8 mouse cellular contexts compared by ENCODE assay signal in the genomic region with DNA sequence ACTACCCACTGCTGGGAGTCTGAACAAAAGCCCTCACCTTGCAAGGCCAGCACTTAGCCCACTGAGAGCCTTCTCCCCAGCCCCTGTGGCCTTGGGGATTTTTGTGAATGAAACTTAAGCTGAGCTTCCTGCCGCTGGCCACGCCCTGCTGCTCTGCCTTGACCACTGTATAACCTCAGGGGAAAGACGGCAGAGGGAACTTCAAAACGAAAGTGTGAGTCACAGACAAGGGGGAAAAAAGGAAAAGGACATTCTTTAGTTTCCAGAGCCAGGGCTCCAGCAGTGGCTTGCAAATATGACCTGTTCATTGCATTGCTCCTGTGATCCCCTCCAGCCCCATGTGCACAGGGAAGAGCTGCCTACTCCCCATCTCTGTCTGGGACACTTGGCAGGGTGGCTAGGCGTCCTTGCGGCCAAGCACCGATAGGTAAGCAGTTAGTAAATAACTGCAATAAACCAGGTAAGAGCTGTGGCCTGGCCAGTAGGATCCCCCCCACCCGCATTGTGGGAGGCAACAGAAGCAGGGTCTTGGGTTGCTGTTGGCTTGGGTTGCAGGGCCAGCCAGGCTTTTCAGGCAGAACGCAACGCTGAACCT.
DNase-seq lines count a peak whose midpoint lies in the region; ATAC-seq and TF ChIP-seq lines count a peak whose summit lies in the region.

No protein-coding gene starts in this region.

- peak; percentile 24; the same call in 1 of the 2 replicates for TF ChIP-seq EP300 in heart, postnatal 0 days (IDR thresholded peaks at IDR 0.05; ENCODE audit: low read depth)

- peak; percentile 71 for DNase-seq in urinary bladder, postnatal 14 days (ENCODE audit: low spot score)
- no peak for DNase-seq in urinary bladder, postnatal 10 days (ENCODE audit: low spot score)
- DNase-seq in embryonic facial prominence, embryonic 10.5 days (ENCODE audit: low spot score): peak; percentile 54
- peak; percentile 84 for DNase-seq in heart, postnatal 0 days (ENCODE audit: low spot score)
- DNase-seq in kidney, postnatal 10 days: peak; percentile 78
- peak; percentile 76 to 77 for DNase-seq in lung, postnatal 4 days
- peak; percentile 15 for DNase-seq in telencephalon, adult 2 months (ENCODE audit: low read depth, low spot score)
- DNase-seq in cerebellum, postnatal 4 days (ENCODE audit: low spot score in 2 of 2): no peak

- H3K4me3 ChIP-seq in embryonic facial prominence, embryonic 10.5 days: peak overlapping the region; percentile 8; the same call in 1 of the 2 replicates
- no peak overlapping the region for H3K4me3 ChIP-seq in heart, postnatal 0 days (ENCODE audit: low read depth, low read length)

- no peak for TF ChIP-seq CTCF in heart, postnatal 0 days (IDR thresholded peaks at IDR 0.05; ENCODE audit: low read depth)

- H3K36me3 ChIP-seq in embryonic facial prominence, embryonic 10.5 days (replicated peaks): no peaks in the 10 kb centered on the region
- H3K36me3 ChIP-seq in heart, postnatal 0 days (replicated peaks; ENCODE audit: control insufficient read depth, insufficient read depth, low read length): no peaks in the 10 kb centered on the region

- H3K9ac ChIP-seq in heart, postnatal 0 days (replicated peaks; ENCODE audit: low read depth, low read length): no peak overlapping the region; the same call in 1 of the 2 replicates

- no peaks in the 10 kb centered on the region for H3K9me3 ChIP-seq in embryonic facial prominence, embryonic 10.5 days
- H3K9me3 ChIP-seq in heart, postnatal 0 days (replicated peaks; ENCODE audit: control insufficient read depth, low read length): no peaks in the 10 kb centered on the region

- H3K27ac ChIP-seq in embryonic facial prominence, embryonic 10.5 days (replicated peaks): peak overlapping the region; percentile 81
- peak overlapping the region; percentile 93 for H3K27ac ChIP-seq in heart, postnatal 0 days (ENCODE audit: low read depth)

- 37% methylated on average over 10 of the region's 10 CpGs for WGBS in embryonic facial prominence, embryonic 10.5 days
- 53% methylated on average over 10 of the region's 10 CpGs for WGBS in heart, postnatal 0 days

- ATAC-seq in heart, postnatal 0 days (ENCODE audit: insufficient read depth, low read depth): peak; percentile 12

- H3K27me3 ChIP-seq in embryonic facial prominence, embryonic 10.5 days (replicated peaks; ENCODE audit: low read depth, poor library complexity, severe bottlenecking): no peaks in the 10 kb centered on the region
- no peaks in the 10 kb centered on the region for H3K27me3 ChIP-seq in heart, postnatal 0 days (ENCODE audit: control insufficient read depth, insufficient read depth, low read length)

- H3K4me1 ChIP-seq in embryonic facial prominence, embryonic 10.5 days: peaks cover 52% of the 10 kb centered on the region
- H3K4me1 ChIP-seq in heart, postnatal 0 days (ENCODE audit: control insufficient read depth, insufficient read depth): peaks cover 40% of the 10 kb centered on the region; the same call in 1 of the 2 replicates

- peak overlapping the region; percentile 53 for H3K4me2 ChIP-seq in heart, postnatal 0 days (ENCODE audit: low read depth, low read length)

Comparison
In these comparisons a context has a peak if more than half of its experiments do, and no peak if none do; other contexts are left out.
1. DNase-seq: peak in urinary bladder, postnatal 14 days (single experiment), embryonic facial prominence, embryonic 10.5 days (single experiment), heart, postnatal 0 days (single experiment), kidney, postnatal 10 days (single experiment), lung, postnatal 4 days (2 of 2) and telencephalon, adult 2 months (single experiment); none in urinary bladder, postnatal 10 days (single experiment) and cerebellum, postnatal 4 days (0 of 2).